Mouse (Mus musculus) hindbrain, postnatal 0 days (tissue): ENCODE data around the gene Fbxo6. TPM values are rescaled to one million over a fixed set of nuclear protein-coding genes. Genes with fewer than 3 reads are reported as not detected.
"Not testable (repeated sequence)": the region's sequence is repeated elsewhere in the genome, so short reads cannot be mapped to it uniquely, and the experiment has no call there.

Experiments used
- ATAC-seq: fragments of 200-750 bp; cut with Nextera tagmentation; 2 replicates; pipeline ENCODE4 v1.8.0; 2017; ENCODE audit warnings: mild to moderate bottlenecking, moderate TSS enrichment, moderate library complexity
- DNase-seq: peaks from one replicate; pipeline ENCODE4 v3.0.0-alpha.2; 2015; ENCODE audit warnings: low spot score
- H3K27ac ChIP-seq: fragments of 300-500 bp; sonication (generic); 2 replicates; pipeline ENCODE4 v1.5.1; 2014; ENCODE audit warnings: mild to moderate bottlenecking
- H3K27me3 ChIP-seq: fragments of 300-500 bp; sonication (generic); 2 replicates; pipeline ENCODE4 v1.6.1; 2014; ENCODE audit warnings: low read length, mixed read lengths; ENCODE audit not compliant: insufficient read depth
- H3K36me3 ChIP-seq: fragments of 300-500 bp; sonication (generic); 2 replicates; pipeline ENCODE4 v1.6.1; 2014; ENCODE audit warnings: low read length, mixed read lengths; ENCODE audit not compliant: insufficient read depth
- H3K4me1 ChIP-seq: fragments of 300-500 bp; sonication (generic); 2 replicates; pipeline ENCODE4 v1.6.1; 2014; ENCODE audit warnings: antibody characterized with exemption, low read length, mixed read lengths; ENCODE audit not compliant: insufficient read depth
- H3K4me2 ChIP-seq: fragments of 300-500 bp; sonication (generic); 2 replicates; pipeline ENCODE4 v1.6.1; 2014; ENCODE audit warnings: low read depth, mild to moderate bottlenecking, low read length, moderate library complexity, mixed read lengths
- H3K4me3 ChIP-seq: fragments of 300-500 bp; sonication (generic); 2 replicates; pipeline ENCODE4 v1.5.1; 2014; ENCODE audit warnings: low read length
- H3K9ac ChIP-seq: fragments of 300-500 bp; sonication (generic); replicated peaks from 2 replicates; pipeline ENCODE4 v1.6.1; 2014; ENCODE audit warnings: mild to moderate bottlenecking, low read length, moderate library complexity, mixed read lengths
- H3K9me3 ChIP-seq: fragments of 300-500 bp; sonication (generic); 2 replicates; pipeline ENCODE4 v1.6.1; 2016; ENCODE audit warnings: low read length, mixed read lengths
- CTCF ChIP-seq: IDR thresholded peaks from 2 replicates; pipeline ENCODE4 v1.5.1; 2016; ENCODE audit warnings: antibody characterized with exemption, control low read depth, low read depth
- WGBS: fragments of 180-500 bp; shearing (Covaris S2); extraction: QIAGEN DNeasy Blood & Tissue Kit; methylation state at CpG from one replicate; pipeline ENCODE4 v1.1.7; 2014; 5-methylcytosine and 5-hydroxymethylcytosine counted together
- polyA plus RNA-seq: library from polyadenylated mRNA; unstranded; fragments of >200 nt; fragmentation: Nextera tagmentation; extraction: Ambion mirVana; gene quantifications from 2 replicates; pipeline ENCODE4 v1.2.1, GENCODE M21; 2015
- total RNA-seq: library from RNA; depleted of rRNA; stranded (reverse); fragments of >200 nt; gene quantifications from 2 replicates; pipeline ENCODE4 v1.2.3, GENCODE M21; 2014; rRNA removed

Fbxo6 gene
- 23.7 and 36.3 TPM in 2 replicates for total RNA-seq
- 23.8 and 24.0 TPM in 2 replicates for polyA plus RNA-seq

DNA sequence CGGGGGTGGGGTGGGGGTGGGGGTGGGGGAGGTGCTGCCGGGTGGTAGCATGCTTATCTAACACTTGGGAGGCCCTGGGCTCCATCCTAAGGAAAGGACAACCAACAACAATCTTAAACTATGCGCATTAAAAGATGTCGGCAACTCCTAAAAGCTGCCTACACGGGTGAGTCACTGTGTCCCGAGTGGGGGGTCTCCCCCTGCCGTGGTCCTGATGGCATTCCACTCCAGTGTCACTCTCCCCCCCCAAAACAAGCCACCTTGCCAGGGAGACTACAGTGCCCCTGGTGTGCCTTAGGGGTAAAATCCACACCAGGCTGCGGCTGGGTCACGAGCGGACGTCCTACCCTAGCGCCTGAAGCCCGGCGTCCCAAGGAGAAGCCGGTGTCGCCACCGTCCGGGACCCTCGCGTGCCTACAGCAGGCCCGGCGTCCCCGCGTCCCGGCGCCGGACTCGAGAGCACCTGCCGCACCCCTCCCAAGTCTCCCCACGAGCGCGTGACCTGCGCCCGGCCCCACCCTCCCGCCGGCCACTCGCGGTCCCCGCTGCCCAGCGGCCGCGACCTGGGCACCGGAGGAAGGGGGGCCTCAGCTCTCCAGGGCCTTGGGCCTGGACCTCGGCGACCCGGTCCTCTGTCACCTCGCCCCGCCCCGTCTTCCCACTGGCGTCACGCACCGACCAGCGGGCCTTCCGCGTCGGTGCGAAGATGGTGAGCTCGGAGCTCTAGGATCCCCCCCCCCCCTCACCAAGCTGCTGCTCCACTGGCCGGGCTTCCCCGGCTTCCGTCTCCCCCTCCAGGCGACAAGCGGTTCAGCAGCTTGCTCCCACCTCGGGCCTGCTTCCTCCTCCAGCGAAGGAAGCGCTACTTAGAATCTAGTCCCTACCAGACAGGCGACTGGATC lies at the start of gene Fbxo6:
Gene Fbxo6, minus strand, starts transcription at position 874 of the 902 bp plus-strand sequence.
- peak within 1 kb of the TSS; percentile 61 for H3K4me3 ChIP-seq
- TF ChIP-seq CTCF = peak; percentile 82
- H3K9ac ChIP-seq = peak within 1 kb of the TSS; percentile 80
- H3K27me3 ChIP-seq = no peaks in the 10 kb centered on the region
- H3K4me1 ChIP-seq = no peaks in the 10 kb centered on the region
- H3K9me3 ChIP-seq = no peaks in the 10 kb centered on the region
- peak within 1 kb of the TSS; percentile 95 for H3K27ac ChIP-seq
- WGBS = 3% methylated on average over 44 of the region's 67 CpGs
- ATAC-seq (peak; percentile 92), DNase-seq (peak; percentile 94)
- H3K4me2 ChIP-seq = peak within 1 kb of the TSS; percentile 94
- H3K36me3 ChIP-seq = peaks cover 31% of the 10 kb centered on the region; the same call in 1 of the 2 replicates

DNA sequence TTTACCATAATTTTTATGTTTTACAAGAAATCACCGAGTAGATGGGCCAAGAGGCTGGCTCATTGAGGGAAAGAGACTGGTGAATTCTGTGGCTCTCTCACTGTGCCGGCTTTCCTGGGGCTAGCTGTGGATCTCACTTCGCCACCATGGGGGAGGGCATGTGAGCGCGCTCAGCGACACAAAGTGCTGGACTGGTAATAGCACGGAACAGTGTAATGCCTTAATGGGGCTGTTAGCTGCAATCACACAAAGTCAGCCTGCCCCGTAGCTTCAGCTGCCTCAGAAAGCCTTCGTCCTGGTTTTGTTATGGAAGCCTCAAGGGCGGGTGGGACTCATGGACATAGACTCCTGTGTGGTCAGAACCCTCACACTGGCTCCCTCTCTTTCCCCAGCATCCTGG lies 46.8 kb upstream of the Fbxo6 start:
- Histone ChIP-seq H3K27me3 (no peaks in the 10 kb centered on the region), H3K4me2 (no peak overlapping the region), H3K9ac (no peak overlapping the region), H3K4me3 (no peak overlapping the region), H3K4me1 (peaks cover 3% of the 10 kb centered on the region; the same call in 1 of the 2 replicates), H3K9me3 (no peaks in the 10 kb centered on the region), H3K27ac (no peak overlapping the region), H3K36me3 (no peaks in the 10 kb centered on the region)
- ATAC-seq (no peak), DNase-seq (no peak)
- 38% methylated on average over 10 of the region's 10 CpGs for WGBS
- no peak for TF ChIP-seq CTCF

DNA sequence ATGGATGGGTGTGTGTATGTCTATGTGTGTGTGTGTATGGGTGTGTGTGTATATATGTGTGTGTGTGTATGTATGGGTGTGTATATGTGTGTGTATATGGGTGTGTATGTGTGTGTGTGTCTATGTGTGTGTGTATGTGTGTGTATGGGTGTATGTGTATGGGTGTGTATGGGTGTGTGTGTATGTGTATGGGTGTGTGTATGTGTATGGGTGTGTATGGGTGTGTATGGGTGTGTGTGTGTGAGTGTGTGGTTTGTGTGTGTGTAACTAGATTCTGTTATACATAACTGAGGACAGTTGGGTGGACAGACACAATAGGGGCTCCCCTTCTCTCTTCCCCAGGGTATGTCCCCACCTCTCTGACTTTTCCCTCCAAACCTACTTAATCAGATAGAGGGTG lies 42.5 kb upstream of the Fbxo6 start:
- H3K4me3 ChIP-seq = no peak overlapping the region
- H3K27ac ChIP-seq = no peak overlapping the region
- no peak for DNase-seq

DNA sequence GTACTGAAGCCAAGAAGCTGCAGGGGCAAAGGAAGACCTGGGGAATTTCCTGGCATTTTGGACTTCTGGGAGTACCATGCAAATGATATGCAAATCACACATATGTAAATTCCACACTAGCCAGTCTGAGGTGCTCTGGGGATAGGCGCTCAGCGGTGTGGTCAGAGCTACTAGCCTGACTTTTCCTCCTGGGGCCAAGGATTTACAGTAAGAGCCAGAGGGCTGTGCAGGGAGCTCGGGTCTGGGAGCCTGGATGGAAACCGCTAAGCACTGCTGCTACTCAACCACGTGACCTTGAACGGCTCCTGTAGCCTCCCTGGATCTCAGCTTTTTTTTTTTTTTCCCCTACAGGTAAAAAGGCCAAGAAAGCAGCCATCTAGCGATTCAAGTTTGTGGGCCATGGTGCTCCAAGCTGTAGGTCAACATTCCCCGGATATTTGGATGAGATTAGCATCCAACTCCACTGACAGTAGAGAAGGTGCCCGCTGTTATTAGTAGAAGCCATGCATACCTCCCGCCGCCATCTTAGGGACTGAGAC lies 40.8 kb upstream of the Fbxo6 start:
- H3K27me3 ChIP-seq = no peaks in the 10 kb centered on the region
- H3K4me1 ChIP-seq = no peaks in the 10 kb centered on the region
- no peak overlapping the region for H3K4me2 ChIP-seq
- WGBS = 41% methylated on average over 11 of the region's 11 CpGs
- DNase-seq (no peak), ATAC-seq (no peak)
- no peak overlapping the region for H3K4me3 ChIP-seq
- no peak overlapping the region for H3K9ac ChIP-seq
- H3K27ac ChIP-seq = no peak overlapping the region
- TF ChIP-seq CTCF = no peak
- no peaks in the 10 kb centered on the region for H3K9me3 ChIP-seq
- no peaks in the 10 kb centered on the region for H3K36me3 ChIP-seq

More for the DNA sequence above, 42.5 kb upstream of the Fbxo6 start:
- Histone ChIP-seq H3K36me3 (no peaks in the 10 kb centered on the region), H3K9me3 (no peaks in the 10 kb centered on the region), H3K4me2 (no peak overlapping the region), H3K4me1 (peaks cover 3% of the 10 kb centered on the region; the same call in 1 of the 2 replicates), H3K27me3 (no peaks in the 10 kb centered on the region), H3K9ac (no peak overlapping the region)
- ATAC-seq = no peak
- TF ChIP-seq CTCF = no peak

DNA sequence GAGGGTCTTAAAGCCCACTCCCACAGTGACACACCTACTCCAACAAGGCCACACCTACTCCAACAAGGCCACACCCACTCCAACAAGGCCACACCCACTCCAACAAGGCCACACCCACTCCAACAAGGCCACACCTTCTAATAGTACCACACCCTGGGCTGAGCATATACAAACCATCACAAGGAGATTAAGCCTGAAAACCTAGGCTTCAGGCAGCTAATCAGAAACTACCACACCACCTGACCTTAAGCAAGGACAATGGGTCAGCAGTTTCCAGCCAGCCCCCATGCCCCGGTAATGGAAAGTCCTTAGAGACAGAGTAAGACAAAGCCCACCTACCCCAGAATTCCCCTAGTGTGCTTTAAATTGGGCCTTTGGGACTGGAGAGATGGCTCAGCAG lies 36.8 kb upstream of the Fbxo6 start:
- not testable (repeated sequence) for H3K27me3 ChIP-seq, H3K4me3 ChIP-seq, H3K4me1 ChIP-seq, H3K27ac ChIP-seq, H3K9ac ChIP-seq, DNase-seq, H3K9me3 ChIP-seq, H3K4me2 ChIP-seq, H3K36me3 ChIP-seq, ATAC-seq
- WGBS = 81% methylated on average over 1 of the region's 1 CpGs

DNA sequence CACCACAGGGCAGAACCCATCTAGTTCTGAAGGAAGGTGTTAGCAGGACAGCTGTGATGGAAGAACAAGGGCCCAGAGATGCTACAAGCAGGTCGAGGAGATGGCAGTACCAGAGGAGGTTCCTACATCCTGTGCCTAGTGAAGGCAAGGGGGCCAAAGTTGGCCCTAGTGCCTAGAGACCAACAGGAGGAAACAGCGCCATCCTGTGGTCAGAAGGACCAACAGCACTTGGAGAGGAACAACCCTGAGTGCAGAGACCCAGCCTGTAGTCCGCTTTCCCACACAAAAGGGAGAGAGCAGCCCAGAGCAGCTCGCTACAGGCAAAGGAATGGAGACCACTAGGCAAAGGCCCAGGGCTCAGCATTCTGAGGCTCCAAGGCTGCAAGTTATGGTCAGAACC lies 33.9 kb upstream of the Fbxo6 start:
- Histone ChIP-seq H3K4me2 (no peak overlapping the region), H3K9ac (no peak overlapping the region), H3K4me1 (no peaks in the 10 kb centered on the region), H3K27ac (no peak overlapping the region), H3K9me3 (no peaks in the 10 kb centered on the region), H3K4me3 (no peak overlapping the region), H3K27me3 (no peaks in the 10 kb centered on the region), H3K36me3 (no peaks in the 10 kb centered on the region)
- no peak for DNase-seq
- ATAC-seq = no peak
- WGBS = 65% methylated on average over 4 of the region's 4 CpGs
- TF ChIP-seq CTCF = peak; percentile 48

DNA sequence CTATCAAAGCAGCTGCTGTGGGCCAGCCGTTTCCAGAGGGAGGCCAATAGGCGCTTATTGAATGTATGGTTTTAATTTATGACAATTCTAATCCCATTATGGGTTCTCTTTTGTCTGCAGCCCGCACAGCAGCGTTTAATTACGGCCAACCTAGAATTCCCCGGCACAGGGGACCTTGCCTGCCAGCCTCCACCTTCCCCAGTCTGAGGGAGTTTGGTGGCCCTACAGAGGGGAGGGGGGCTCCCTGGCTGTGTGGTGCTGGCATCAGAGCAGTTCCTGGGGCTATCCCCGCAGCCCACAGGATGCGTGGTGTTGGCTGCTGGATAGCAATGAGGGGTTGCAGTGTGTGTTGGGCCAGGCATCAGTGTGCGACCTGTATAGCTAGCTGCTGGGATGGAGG lies 32.6 kb upstream of the Fbxo6 start:
- DNase-seq (no peak), ATAC-seq (no peak; the same call in 1 of the 2 replicates)
- no peak overlapping the region for H3K4me3 ChIP-seq
- no peaks in the 10 kb centered on the region for H3K27me3 ChIP-seq
- no peak overlapping the region for H3K9ac ChIP-seq
- H3K4me1 ChIP-seq = no peaks in the 10 kb centered on the region
- H3K9me3 ChIP-seq = no peaks in the 10 kb centered on the region
- H3K4me2 ChIP-seq = no peak overlapping the region
- no peak overlapping the region for H3K27ac ChIP-seq
- no peaks in the 10 kb centered on the region for H3K36me3 ChIP-seq
- 34% methylated on average over 9 of the region's 9 CpGs for WGBS
- TF ChIP-seq CTCF = no peak
